Mouse (Mus musculus): ENCODE results near the gene Pex7. TPM values are rescaled to one million over a fixed set of nuclear protein-coding genes. Genes with fewer than 3 reads are reported as not detected.

Gene Pex7
- polyA plus RNA-seq, 1 experiment from 2014 or later = 23.3 TPM

DNA sequence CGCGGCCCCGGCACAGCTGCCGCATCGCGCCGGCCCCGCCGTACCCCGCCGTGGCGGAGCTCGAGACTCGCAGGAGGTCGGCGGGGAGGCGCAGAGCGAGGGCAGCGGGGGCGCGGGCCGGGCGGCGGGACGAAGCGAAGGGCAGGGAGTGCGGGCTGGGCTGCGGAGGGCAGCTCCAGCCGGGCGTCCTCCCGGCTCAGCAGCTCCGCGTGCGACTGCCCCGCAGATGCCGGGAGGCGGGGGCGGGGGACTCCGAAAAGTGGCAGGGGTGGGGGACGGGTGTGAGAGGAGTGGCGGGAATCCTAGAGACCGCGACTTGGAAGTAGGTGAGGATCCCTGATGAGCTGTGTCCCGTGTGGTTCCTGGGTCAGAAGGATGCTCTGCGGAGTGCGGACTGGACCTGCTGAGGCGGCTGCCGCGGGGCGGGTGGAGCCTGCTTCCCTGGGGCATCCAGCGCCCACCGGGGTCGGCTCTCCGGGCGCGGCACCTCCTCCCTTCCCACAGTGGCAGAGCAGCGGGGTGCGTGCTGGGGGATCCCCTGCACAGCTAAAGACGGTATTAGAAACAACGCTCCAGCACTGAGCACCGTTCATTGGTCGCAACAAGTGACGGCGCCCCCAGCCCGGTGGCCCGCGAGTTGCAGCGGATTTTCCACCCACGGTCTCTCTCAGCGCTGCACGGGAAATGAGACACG lies 56.3 kb downstream of the Pex7 start, which contains the start of gene Slc35d3:
TSS of gene Slc35d3 (minus strand) at position 462 of the 694 bp plus-strand sequence.
- Histone ChIP-seq H3K27me3 (ENCODE audit: control insufficient read depth, insufficient read depth, low read length) (peaks cover 41% of the 10 kb centered on the region), H3K4me2 (ENCODE audit: low read depth, severe bottlenecking) (peak within 1 kb of the TSS; percentile 88), H3K4me3 (ENCODE audit: low read depth, low read length) (peak within 1 kb of the TSS; percentile 41), H3K4me1 (ENCODE audit: control insufficient read depth, insufficient read depth, low read length) (peaks cover 18% of the 10 kb centered on the region; the same call in 1 of the 2 replicates), H3K27ac (replicated peaks; ENCODE audit: low read depth, low read length) (no peak within 1 kb of the TSS), H3K9me3 (ENCODE audit: control insufficient read depth, low read length) (no peaks in the 10 kb centered on the region), H3K9ac (ENCODE audit: low read length) (peak within 1 kb of the TSS; percentile 60), H3K36me3 (ENCODE audit: control insufficient read depth, insufficient read depth, low read length) (no peaks in the 10 kb centered on the region)
- ATAC-seq (ENCODE audit: insufficient number of reproducible peaks, low FRiP score, low TSS enrichment, low read depth) (peak; percentile 57), DNase-seq (ENCODE audit: low spot score) (peak; percentile 67)
- 0% methylated on average over 56 of the region's 72 CpGs for whole genome bisulfite sequencing

DNA sequence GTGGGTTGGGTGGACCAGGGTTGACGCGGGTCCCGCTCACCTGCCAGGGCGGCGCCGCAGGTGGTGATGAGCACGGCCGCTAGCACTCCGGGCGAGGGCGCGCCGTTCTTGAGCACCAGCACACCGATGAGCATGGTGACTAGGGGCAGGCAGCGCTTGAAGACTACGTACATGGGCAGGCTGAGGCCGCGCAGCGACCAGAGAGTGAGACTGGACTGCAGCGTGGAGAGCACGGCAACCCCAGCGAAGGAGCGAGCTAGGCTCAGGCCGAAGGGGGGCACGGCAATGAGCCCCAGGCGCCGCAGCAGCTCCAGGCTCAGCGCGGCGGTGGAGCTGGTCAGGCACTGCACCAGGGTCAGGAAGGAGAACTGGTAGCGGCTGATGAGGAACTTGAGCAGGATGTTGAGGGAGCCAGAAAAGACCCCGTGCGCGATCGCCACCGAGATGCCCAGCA lies 56.9 kb downstream of the Pex7 start:
- H3K36me3 ChIP-seq (ENCODE audit: control insufficient read depth, insufficient read depth, low read length) = no peaks in the 10 kb centered on the region
- peak overlapping the region; percentile 88 for H3K4me2 ChIP-seq (ENCODE audit: low read depth, severe bottlenecking)
- H3K4me1 ChIP-seq (ENCODE audit: control insufficient read depth, insufficient read depth, low read length) = peaks cover 18% of the 10 kb centered on the region; the same call in 1 of the 2 replicates
- H3K9me3 ChIP-seq (ENCODE audit: control insufficient read depth, low read length) = no peaks in the 10 kb centered on the region
- DNase-seq (ENCODE audit: low spot score) = peak; percentile 68
- H3K9ac ChIP-seq (ENCODE audit: low read length) = peak overlapping the region; percentile 60
- H3K27me3 ChIP-seq (ENCODE audit: control insufficient read depth, insufficient read depth, low read length) = peaks cover 41% of the 10 kb centered on the region
- WGBS = under 1% methylated on average over 36 of the region's 36 CpGs
- H3K4me3 ChIP-seq (ENCODE audit: low read depth, low read length) = peak overlapping the region; percentile 41
- ATAC-seq (ENCODE audit: insufficient number of reproducible peaks, low FRiP score, low TSS enrichment, low read depth) = peak; percentile 40
- no peak overlapping the region for H3K27ac ChIP-seq (replicated peaks; ENCODE audit: low read depth, low read length)

GRCm38 (mm10) chr10:19849771-19850365 lies 57.6 kb downstream of the Pex7 start:
- DNase-seq (ENCODE audit: low spot score) (peak; percentile 60), ATAC-seq (ENCODE audit: insufficient number of reproducible peaks, low FRiP score, low TSS enrichment, low read depth) (peak; percentile 63; the same call in 1 of the 2 replicates)
- 0 out of 2 replicates have a peak overlapping the region, but pooled peaks have one; percentile 22 for H3K9ac ChIP-seq (ENCODE audit: low read length)
- H3K27ac ChIP-seq (replicated peaks; ENCODE audit: low read depth, low read length) = no peak overlapping the region
- H3K4me2 ChIP-seq (ENCODE audit: low read depth, severe bottlenecking) = peak overlapping the region; percentile 88
- H3K9me3 ChIP-seq (ENCODE audit: control insufficient read depth, low read length) = no peaks in the 10 kb centered on the region
- H3K4me3 ChIP-seq (ENCODE audit: low read depth, low read length) = peak overlapping the region; percentile 41
- peaks cover 18% of the 10 kb centered on the region; the same call in 1 of the 2 replicates for H3K4me1 ChIP-seq (ENCODE audit: control insufficient read depth, insufficient read depth, low read length)
- peaks cover 41% of the 10 kb centered on the region for H3K27me3 ChIP-seq (ENCODE audit: control insufficient read depth, insufficient read depth, low read length)
- under 1% methylated on average over 29 of the region's 32 CpGs for WGBS
- H3K36me3 ChIP-seq (ENCODE audit: control insufficient read depth, insufficient read depth, low read length) = no peaks in the 10 kb centered on the region

DNA sequence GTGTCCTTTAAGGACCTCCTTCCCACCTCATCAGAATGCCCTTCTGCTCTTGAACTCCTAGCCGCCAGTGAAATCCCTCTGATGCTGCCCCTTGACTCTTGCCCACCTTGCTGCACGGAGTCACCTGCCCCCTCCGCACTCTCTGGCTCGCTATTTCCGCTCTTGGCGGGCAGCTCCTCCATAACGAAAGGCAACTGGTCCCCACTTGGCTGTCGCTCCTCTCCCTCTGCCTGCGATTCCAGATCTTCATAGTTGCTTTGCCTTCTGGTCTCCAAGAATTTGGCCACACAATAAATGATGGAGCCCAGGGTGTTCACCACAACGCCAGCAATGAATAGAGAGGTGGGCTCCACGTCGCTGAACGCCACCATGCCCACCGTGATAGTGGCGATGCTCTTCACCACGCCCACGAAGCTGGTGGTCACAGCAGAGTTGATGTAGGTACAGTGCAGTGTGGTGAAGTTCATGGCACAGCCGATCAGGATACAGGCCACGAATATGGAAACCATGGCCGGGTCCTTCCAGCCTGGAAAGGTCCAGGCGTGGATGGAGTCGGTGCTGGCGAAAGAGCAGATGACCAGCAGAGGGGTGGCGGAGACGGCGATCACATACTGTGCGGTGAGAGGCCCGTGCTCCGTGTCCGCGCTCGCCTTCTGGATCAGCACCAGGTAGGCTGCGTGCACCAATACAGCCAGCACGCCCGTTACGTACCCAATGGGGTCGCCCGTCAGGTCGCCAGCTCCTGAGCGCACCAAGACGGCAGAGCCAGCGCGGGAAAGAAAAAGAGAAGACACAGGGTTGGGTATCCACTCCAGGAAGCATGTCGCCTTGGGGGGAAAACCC lies 58.3 kb downstream of the Pex7 start:
- WGBS = 4% methylated on average over 44 of the region's 44 CpGs
- peak overlapping the region; percentile 88 for H3K4me2 ChIP-seq (ENCODE audit: low read depth, severe bottlenecking)
- H3K36me3 ChIP-seq (ENCODE audit: control insufficient read depth, insufficient read depth, low read length) = no peaks in the 10 kb centered on the region
- ATAC-seq (ENCODE audit: insufficient number of reproducible peaks, low FRiP score, low TSS enrichment, low read depth) = no peak
- no peak overlapping the region for H3K9ac ChIP-seq (ENCODE audit: low read length)
- DNase-seq (ENCODE audit: low spot score) = peak; percentile 52
- H3K4me3 ChIP-seq (ENCODE audit: low read depth, low read length) = peak overlapping the region; percentile 41
- no peak overlapping the region for H3K27ac ChIP-seq (replicated peaks; ENCODE audit: low read depth, low read length)
- no peaks in the 10 kb centered on the region for H3K9me3 ChIP-seq (ENCODE audit: control insufficient read depth, low read length)
- peaks cover 41% of the 10 kb centered on the region for H3K27me3 ChIP-seq (ENCODE audit: control insufficient read depth, insufficient read depth, low read length)
- peaks cover 18% of the 10 kb centered on the region; the same call in 1 of the 2 replicates for H3K4me1 ChIP-seq (ENCODE audit: control insufficient read depth, insufficient read depth, low read length)

DNA sequence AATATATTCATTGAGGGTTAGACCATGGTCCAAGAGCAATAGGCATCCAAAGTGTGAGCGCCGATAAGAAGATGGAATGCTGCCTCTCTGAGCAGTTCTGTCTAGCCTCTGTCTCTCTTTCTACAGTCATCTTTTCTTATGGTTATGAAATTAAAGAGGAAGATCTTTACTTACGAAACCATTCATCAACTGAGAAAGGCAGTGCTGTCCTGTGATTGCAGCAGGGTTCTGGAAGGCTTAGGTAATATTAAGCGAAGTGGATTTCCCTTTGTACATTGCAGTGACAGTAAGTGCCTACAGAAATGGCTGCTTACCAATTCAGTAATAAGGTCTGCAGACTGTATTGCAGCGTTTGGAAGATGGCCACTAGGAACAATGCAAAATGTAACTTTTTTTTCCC lies 67.7 kb downstream of the Pex7 start:
- no peaks in the 10 kb centered on the region for H3K36me3 ChIP-seq (ENCODE audit: control insufficient read depth, insufficient read depth, low read length)
- H3K27ac ChIP-seq (replicated peaks; ENCODE audit: low read depth, low read length) = no peak overlapping the region
- no peak overlapping the region for H3K4me3 ChIP-seq (ENCODE audit: low read depth, low read length)
- no peaks in the 10 kb centered on the region for H3K9me3 ChIP-seq (ENCODE audit: control insufficient read depth, low read length)
- ATAC-seq (ENCODE audit: insufficient number of reproducible peaks, low FRiP score, low TSS enrichment, low read depth) = no peak
- no peak overlapping the region for H3K4me2 ChIP-seq (ENCODE audit: low read depth, severe bottlenecking)
- no peak overlapping the region for H3K9ac ChIP-seq (ENCODE audit: low read length)
- 93% methylated on average over 5 of the region's 5 CpGs for WGBS
- no peaks in the 10 kb centered on the region for H3K27me3 ChIP-seq (ENCODE audit: control insufficient read depth, insufficient read depth, low read length)
- DNase-seq (ENCODE audit: low spot score) = no peak
- H3K4me1 ChIP-seq (ENCODE audit: control insufficient read depth, insufficient read depth, low read length) = no peaks in the 10 kb centered on the region

DNA sequence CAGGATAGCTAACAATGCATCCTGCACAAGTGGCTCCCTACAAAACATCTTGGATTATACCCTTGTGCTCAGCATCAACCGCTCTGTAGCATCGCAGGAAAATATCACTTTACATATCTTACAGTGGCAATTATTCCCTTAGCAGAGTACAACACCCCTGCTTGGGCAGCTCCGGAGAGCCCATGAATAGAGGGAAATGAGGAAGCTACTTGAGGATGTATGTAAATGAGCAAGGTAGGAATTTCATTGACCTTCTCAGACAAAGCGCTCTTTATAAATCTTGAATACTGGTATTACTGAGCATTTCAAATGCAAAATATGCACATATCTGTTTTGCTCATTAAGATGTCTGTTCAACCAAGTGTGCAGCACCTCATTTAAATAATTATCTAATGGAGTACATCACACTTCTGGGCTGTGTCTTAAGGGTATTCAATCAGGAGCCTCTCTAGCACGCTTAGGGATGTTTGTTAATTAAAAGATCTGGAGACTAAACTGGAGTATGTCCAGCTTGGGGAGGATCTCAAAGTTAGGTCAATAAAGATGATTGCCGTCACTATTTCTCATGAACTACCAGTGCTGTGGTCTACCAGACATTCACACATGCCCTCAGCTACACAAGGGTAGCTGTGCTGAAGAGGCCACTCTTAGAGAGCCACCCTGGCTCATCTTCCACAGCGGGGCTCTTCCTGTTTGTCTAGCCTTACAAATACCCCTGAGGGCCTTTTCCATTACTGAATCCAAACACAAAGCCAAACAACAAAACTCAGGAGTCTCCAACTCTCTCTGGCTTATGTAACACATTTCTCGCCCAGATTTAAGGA lies 71.4 kb downstream of the Pex7 start:
- H3K27me3 ChIP-seq (ENCODE audit: control insufficient read depth, insufficient read depth, low read length) = no peaks in the 10 kb centered on the region
- no peak overlapping the region for H3K27ac ChIP-seq (replicated peaks; ENCODE audit: low read depth, low read length)
- WGBS = 84% methylated on average over 8 of the region's 8 CpGs
- H3K9me3 ChIP-seq (ENCODE audit: control insufficient read depth, low read length) = no peaks in the 10 kb centered on the region
- ATAC-seq (ENCODE audit: insufficient number of reproducible peaks, low FRiP score, low TSS enrichment, low read depth) (no peak), DNase-seq (ENCODE audit: low spot score) (no peak)
- no peak overlapping the region for H3K9ac ChIP-seq (ENCODE audit: low read length)
- H3K36me3 ChIP-seq (ENCODE audit: control insufficient read depth, insufficient read depth, low read length) = no peaks in the 10 kb centered on the region
- H3K4me1 ChIP-seq (ENCODE audit: control insufficient read depth, insufficient read depth, low read length) = no peaks in the 10 kb centered on the region
- no peak overlapping the region for H3K4me2 ChIP-seq (ENCODE audit: low read depth, severe bottlenecking)
- H3K4me3 ChIP-seq (ENCODE audit: low read depth, low read length) = no peak overlapping the region

DNA sequence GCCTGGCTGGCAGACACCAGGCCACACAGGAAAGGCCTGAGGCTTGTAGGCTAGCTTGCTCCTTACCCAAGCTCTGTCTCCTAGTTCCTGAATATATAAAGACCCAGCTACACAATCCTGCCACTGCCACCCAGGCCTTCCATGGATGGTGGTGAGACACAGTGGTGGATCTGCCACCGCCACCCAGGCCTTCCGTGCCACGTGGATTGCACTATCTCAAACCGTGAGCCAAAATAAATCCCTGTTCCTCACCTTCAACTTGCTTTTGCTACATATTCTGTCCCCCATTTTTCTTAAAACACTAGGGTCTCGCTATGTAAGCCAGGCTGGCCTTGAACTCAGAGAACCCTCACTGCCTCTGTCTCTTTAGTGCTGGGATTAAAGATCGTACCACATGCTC lies 73.3 kb downstream of the Pex7 start:
- Histone ChIP-seq H3K27me3 (ENCODE audit: control insufficient read depth, insufficient read depth, low read length) (no peaks in the 10 kb centered on the region), H3K9me3 (ENCODE audit: control insufficient read depth, low read length) (no peaks in the 10 kb centered on the region), H3K4me2 (ENCODE audit: low read depth, severe bottlenecking) (no peak overlapping the region), H3K27ac (replicated peaks; ENCODE audit: low read depth, low read length) (no peak overlapping the region), H3K4me1 (ENCODE audit: control insufficient read depth, insufficient read depth, low read length) (no peaks in the 10 kb centered on the region), H3K4me3 (ENCODE audit: low read depth, low read length) (no peak overlapping the region), H3K36me3 (ENCODE audit: control insufficient read depth, insufficient read depth, low read length) (no peaks in the 10 kb centered on the region), H3K9ac (ENCODE audit: low read length) (no peak overlapping the region)
- DNase-seq (ENCODE audit: low spot score) = no peak
- WGBS = 96% methylated on average over 6 of the region's 6 CpGs
- ATAC-seq (ENCODE audit: insufficient number of reproducible peaks, low FRiP score, low TSS enrichment, low read depth) = no peak

Measured in limb, embryonic 11.5 days (tissue).